Mouse (Mus musculus): ENCODE measurements around the gene Ncoa5. TPM values are rescaled to one million over a fixed set of nuclear protein-coding genes. Genes with fewer than 3 reads are reported as not detected.

Ncoa5 gene
- total and polyA plus RNA-seq, 3 experiments, result 41.8 to 50.0 (median 45.7) TPM

- no peaks in the 10 kb centered on the region for H3K9me3 ChIP-seq (replicated peaks)
- TF ChIP-seq POLR2AphosphoS5 (IDR thresholded peaks at IDR 0.05; ENCODE audit: insufficient replicate concordance, low read depth, low read length) (no peak), GATA1 (IDR thresholded peaks at IDR 0.05; ENCODE audit: borderline replicate concordance, low read length) (no peak), TAL1 (conservative IDR thresholded peaks at IDR 0.05; ENCODE audit: low read depth, low read length) (no peak), GATA2 (IDR thresholded peaks at IDR 0.05; ENCODE audit: borderline replicate concordance, low read depth, low read length) (no peak), CTCF (IDR thresholded peaks at IDR 0.05; ENCODE audit: low read depth, low read length) (no peak)
- H3K4me3 ChIP-seq (ENCODE audit: low read depth, low read length), result no peak overlapping the region
- H3K27me3 ChIP-seq (ENCODE audit: insufficient read depth, low read length), result peaks cover 25% of the 10 kb centered on the region
- ATAC-seq (ENCODE audit: extremely low read depth, insufficient number of reproducible peaks, low FRiP score, poor library complexity, severe bottlenecking) (no peak), DNase-seq (ENCODE audit: low spot score) (no peak)
- peaks cover 12% of the 10 kb centered on the region for H3K4me1 ChIP-seq (ENCODE audit: insufficient read depth, low read depth, low read length)
- peaks cover 3% of the 10 kb centered on the region for H3K36me3 ChIP-seq (replicated peaks)
Measured at GRCm38 (mm10) chr2:165037415-165037814, 2.7 kb upstream of the Ncoa5 start.

GRCm38 (mm10) chr2:165035058-165035431 is 378 bp upstream of the Ncoa5 start:
- ATAC-seq (ENCODE audit: extremely low read depth, insufficient number of reproducible peaks, low FRiP score, poor library complexity, severe bottlenecking), result no peak
- TF ChIP-seq POLR2AphosphoS5 (IDR thresholded peaks at IDR 0.05; ENCODE audit: insufficient replicate concordance, low read depth, low read length) (no peak), TAL1 (conservative IDR thresholded peaks at IDR 0.05; ENCODE audit: low read depth, low read length) (no peak), GATA2 (IDR thresholded peaks at IDR 0.05; ENCODE audit: borderline replicate concordance, low read depth, low read length) (no peak), GATA1 (IDR thresholded peaks at IDR 0.05; ENCODE audit: borderline replicate concordance, low read length) (no peak), CTCF (IDR thresholded peaks at IDR 0.05; ENCODE audit: low read depth, low read length) (no peak)
- H3K4me3 ChIP-seq (ENCODE audit: low read depth, low read length), result peak overlapping the region; percentile 93

GRCm38 (mm10) chr2:165033306-165033705 is 1.4 kb downstream of the Ncoa5 start:
- DNase-seq (ENCODE audit: low spot score), result no peak
- ATAC-seq (ENCODE audit: extremely low read depth, insufficient number of reproducible peaks, low FRiP score, poor library complexity, severe bottlenecking), result no peak
- H3K4me3 ChIP-seq (ENCODE audit: low read depth, low read length), result peak overlapping the region; percentile 93
- peaks cover 16% of the 10 kb centered on the region for H3K4me1 ChIP-seq (ENCODE audit: insufficient read depth, low read depth, low read length)
- peaks cover 12% of the 10 kb centered on the region for H3K27me3 ChIP-seq (ENCODE audit: insufficient read depth, low read length)
- H3K36me3 ChIP-seq (replicated peaks), result peaks cover 15% of the 10 kb centered on the region
- no peak for TF ChIP-seq CTCF (IDR thresholded peaks at IDR 0.05; ENCODE audit: low read depth, low read length)
- TF ChIP-seq GATA2 (IDR thresholded peaks at IDR 0.05; ENCODE audit: borderline replicate concordance, low read depth, low read length), result no peak
- no peak for TF ChIP-seq GATA1 (IDR thresholded peaks at IDR 0.05; ENCODE audit: borderline replicate concordance, low read length)
- TF ChIP-seq TAL1 (conservative IDR thresholded peaks at IDR 0.05; ENCODE audit: low read depth, low read length), result no peak
- no peak for TF ChIP-seq POLR2AphosphoS5 (IDR thresholded peaks at IDR 0.05; ENCODE audit: insufficient replicate concordance, low read depth, low read length)
- no peaks in the 10 kb centered on the region for H3K9me3 ChIP-seq (replicated peaks)

More at GRCm38 (mm10) chr2:165035058-165035431, 378 bp upstream of the Ncoa5 start:
- peaks cover 10% of the 10 kb centered on the region for H3K36me3 ChIP-seq (replicated peaks)
- H3K27me3 ChIP-seq (ENCODE audit: insufficient read depth, low read length), result peaks cover 25% of the 10 kb centered on the region
- peaks cover 12% of the 10 kb centered on the region for H3K4me1 ChIP-seq (ENCODE audit: insufficient read depth, low read depth, low read length)
- DNase-seq (ENCODE audit: low spot score), result no peak
- H3K9me3 ChIP-seq (replicated peaks), result no peaks in the 10 kb centered on the region

GRCm38 (mm10) chr2:165032533-165032932 is 2.1 kb downstream of the Ncoa5 start:
- peaks cover 7% of the 10 kb centered on the region for H3K27me3 ChIP-seq (ENCODE audit: insufficient read depth, low read length)
- no peaks in the 10 kb centered on the region for H3K9me3 ChIP-seq (replicated peaks)
- DNase-seq (ENCODE audit: low spot score), result no peak
- H3K4me1 ChIP-seq (ENCODE audit: insufficient read depth, low read depth, low read length), result peaks cover 19% of the 10 kb centered on the region
- no peak overlapping the region for H3K4me3 ChIP-seq (ENCODE audit: low read depth, low read length)
- H3K36me3 ChIP-seq (replicated peaks), result peaks cover 18% of the 10 kb centered on the region
- TF ChIP-seq POLR2AphosphoS5 (IDR thresholded peaks at IDR 0.05; ENCODE audit: insufficient replicate concordance, low read depth, low read length) (no peak), GATA1 (IDR thresholded peaks at IDR 0.05; ENCODE audit: borderline replicate concordance, low read length) (no peak), GATA2 (IDR thresholded peaks at IDR 0.05; ENCODE audit: borderline replicate concordance, low read depth, low read length) (no peak), TAL1 (conservative IDR thresholded peaks at IDR 0.05; ENCODE audit: low read depth, low read length) (no peak), CTCF (IDR thresholded peaks at IDR 0.05; ENCODE audit: low read depth, low read length) (no peak)
- no peak for ATAC-seq (ENCODE audit: extremely low read depth, insufficient number of reproducible peaks, low FRiP score, poor library complexity, severe bottlenecking)

- no peak for TF ChIP-seq GATA2 (IDR thresholded peaks at IDR 0.05; ENCODE audit: borderline replicate concordance, low read depth, low read length)
- DNase-seq (ENCODE audit: low spot score) (no peak), ATAC-seq (ENCODE audit: extremely low read depth, insufficient number of reproducible peaks, low FRiP score, poor library complexity, severe bottlenecking) (peak; percentile 28; the same call in 1 of the 2 replicates)
- Histone ChIP-seq H3K4me1 (ENCODE audit: insufficient read depth, low read depth, low read length) (peaks cover 7% of the 10 kb centered on the region), H3K27me3 (ENCODE audit: insufficient read depth, low read length) (no peaks in the 10 kb centered on the region), H3K9me3 (replicated peaks) (no peaks in the 10 kb centered on the region), H3K36me3 (replicated peaks) (peaks cover 31% of the 10 kb centered on the region), H3K4me3 (ENCODE audit: low read depth, low read length) (no peak overlapping the region)
Measured at GRCm38 (mm10) chr2:165027163-165027562, 7.5 kb downstream of the Ncoa5 start.

GRCm38 (mm10) chr2:165020490-165020889 is 14.2 kb downstream of the Ncoa5 start:
- TF ChIP-seq GATA1 (IDR thresholded peaks at IDR 0.05; ENCODE audit: borderline replicate concordance, low read length) (no peak), CTCF (IDR thresholded peaks at IDR 0.05; ENCODE audit: low read depth, low read length) (no peak), TAL1 (conservative IDR thresholded peaks at IDR 0.05; ENCODE audit: low read depth, low read length) (no peak), GATA2 (IDR thresholded peaks at IDR 0.05; ENCODE audit: borderline replicate concordance, low read depth, low read length) (no peak)
- Histone ChIP-seq H3K4me1 (ENCODE audit: insufficient read depth, low read depth, low read length) (no peaks in the 10 kb centered on the region), H3K27me3 (ENCODE audit: insufficient read depth, low read length) (no peaks in the 10 kb centered on the region), H3K9me3 (replicated peaks) (no peaks in the 10 kb centered on the region), H3K36me3 (replicated peaks) (peaks cover 64% of the 10 kb centered on the region), H3K4me3 (ENCODE audit: low read depth, low read length) (no peak overlapping the region)
- no peak for DNase-seq (ENCODE audit: low spot score)
- no peak for ATAC-seq (ENCODE audit: extremely low read depth, insufficient number of reproducible peaks, low FRiP score, poor library complexity, severe bottlenecking)

GRCm38 (mm10) chr2:165014935-165015334 is 19.7 kb downstream of the Ncoa5 start:
- ATAC-seq (ENCODE audit: extremely low read depth, insufficient number of reproducible peaks, low FRiP score, poor library complexity, severe bottlenecking), result no peak
- H3K9me3 ChIP-seq (replicated peaks), result no peaks in the 10 kb centered on the region
- H3K27me3 ChIP-seq (ENCODE audit: insufficient read depth, low read length), result no peaks in the 10 kb centered on the region
- H3K36me3 ChIP-seq (replicated peaks), result peaks cover 77% of the 10 kb centered on the region
- no peak for DNase-seq (ENCODE audit: low spot score)
- TF ChIP-seq GATA2 (IDR thresholded peaks at IDR 0.05; ENCODE audit: borderline replicate concordance, low read depth, low read length), result no peak
- no peak for TF ChIP-seq GATA1 (IDR thresholded peaks at IDR 0.05; ENCODE audit: borderline replicate concordance, low read length)
- TF ChIP-seq POLR2AphosphoS5 (IDR thresholded peaks at IDR 0.05; ENCODE audit: insufficient replicate concordance, low read depth, low read length), result no peak
- no peak for TF ChIP-seq TAL1 (conservative IDR thresholded peaks at IDR 0.05; ENCODE audit: low read depth, low read length)
- TF ChIP-seq CTCF (IDR thresholded peaks at IDR 0.05; ENCODE audit: low read depth, low read length), result no peak
- no peak overlapping the region for H3K4me3 ChIP-seq (ENCODE audit: low read depth, low read length)
- H3K4me1 ChIP-seq (ENCODE audit: insufficient read depth, low read depth, low read length), result no peaks in the 10 kb centered on the region

Data from G1E (cell line).